Comparison of ENCODE assay signal across 8 mouse cellular contexts in genomic region chr10:70098626-70099025, GRCm38 (mm10). TPM values are rescaled to one million over a fixed set of nuclear protein-coding genes. Genes with fewer than 3 reads are reported as not detected.
A peak's percentile ranks its signal among the peaks of the same experiment; 100 is the strongest.
DNase-seq lines count a peak whose midpoint lies in the region; ATAC-seq and TF ChIP-seq lines count a peak whose summit lies in the region.

No protein-coding gene starts in this region.

- DNase-seq in kidney, postnatal 14 days: no peak
- peak; percentile 33 for DNase-seq in neural tube, embryonic 10.5 days (ENCODE audit: extremely low spot score, low spot score)
- no peak for DNase-seq in spleen, adult 18-20 months
- DNase-seq in adrenal gland, adult 2 months: no peak
- DNase-seq in left cerebral cortex, adult 11 months (ENCODE audit: low spot score): no peak

- peaks cover 19% of the 10 kb centered on the region for H3K4me1 ChIP-seq in kidney, embryonic 14.5 days (ENCODE audit: control insufficient read depth, insufficient read depth, low read length)
- peaks cover 14% of the 10 kb centered on the region for H3K4me1 ChIP-seq in bone marrow macrophage, adult 2 months (ENCODE audit: control insufficient read depth, insufficient read depth, low read length)
- H3K4me1 ChIP-seq in hindbrain, embryonic 16.5 days (ENCODE audit: control insufficient read depth, insufficient read depth, low read depth, low read length): peaks cover 20% of the 10 kb centered on the region

- no peak for TF ChIP-seq POLR2A in bone marrow macrophage, adult 2 months (IDR thresholded peaks at IDR 0.05; ENCODE audit: borderline replicate concordance, low read depth, low read length)

- H3K4me2 ChIP-seq in kidney, embryonic 14.5 days (replicated peaks; ENCODE audit: low read depth, low read length): peak overlapping the region; percentile 90
- peak overlapping the region; percentile 57 for H3K4me2 ChIP-seq in hindbrain, embryonic 16.5 days (ENCODE audit: low read length)

- no peak overlapping the region for H3K27ac ChIP-seq in kidney, embryonic 14.5 days (ENCODE audit: low read depth, low read length)
- H3K27ac ChIP-seq in bone marrow macrophage, adult 2 months (ENCODE audit: insufficient read depth, low read depth, low read length): no peak overlapping the region
- peak overlapping the region; percentile 80 for H3K27ac ChIP-seq in hindbrain, embryonic 16.5 days (ENCODE audit: low read depth, low read length)

- H3K27me3 ChIP-seq in kidney, embryonic 14.5 days (ENCODE audit: control insufficient read depth, insufficient read depth, low read length): no peaks in the 10 kb centered on the region
- no peaks in the 10 kb centered on the region for H3K27me3 ChIP-seq in hindbrain, embryonic 16.5 days (replicated peaks; ENCODE audit: control insufficient read depth, insufficient read depth, low read length)

- ATAC-seq in kidney, embryonic 14.5 days (ENCODE audit: low FRiP score, low TSS enrichment): no peak
- no peak for ATAC-seq in hindbrain, embryonic 16.5 days

- H3K9me3 ChIP-seq in kidney, embryonic 14.5 days (ENCODE audit: control insufficient read depth, low read length): peaks cover 8% of the 10 kb centered on the region
- H3K9me3 ChIP-seq in hindbrain, embryonic 16.5 days (ENCODE audit: control insufficient read depth, low read length): no peaks in the 10 kb centered on the region

- peak overlapping the region; percentile 94 for H3K4me3 ChIP-seq in kidney, embryonic 14.5 days (ENCODE audit: low read length)
- peak overlapping the region; percentile 80 for H3K4me3 ChIP-seq in bone marrow macrophage, adult 2 months (ENCODE audit: insufficient read depth, low read length)
- peak overlapping the region; percentile 81 for H3K4me3 ChIP-seq in hindbrain, embryonic 16.5 days (ENCODE audit: low read length)

- TF ChIP-seq CTCF in bone marrow macrophage, adult 2 months (IDR thresholded peaks at IDR 0.05; ENCODE audit: low read depth, low read length): no peak

- WGBS in kidney, embryonic 14.5 days: 2% methylated on average over 6 of the region's 6 CpGs
- 5% methylated on average over 6 of the region's 6 CpGs for WGBS in hindbrain, embryonic 16.5 days

- H3K9ac ChIP-seq in kidney, embryonic 14.5 days (ENCODE audit: low read depth, low read length): peak overlapping the region; percentile 91
- peak overlapping the region; percentile 89 for H3K9ac ChIP-seq in hindbrain, embryonic 16.5 days (ENCODE audit: low read depth, low read length)

- peaks cover 10% of the 10 kb centered on the region; the same call in 1 of the 2 replicates for H3K36me3 ChIP-seq in kidney, embryonic 14.5 days (ENCODE audit: control insufficient read depth, insufficient read depth, low read length)
- 0 out of 2 replicates have a peak, but pooled peaks cover 2% of the 10 kb centered on the region for H3K36me3 ChIP-seq in hindbrain, embryonic 16.5 days (ENCODE audit: control insufficient read depth, insufficient read depth, low read length)

RNA-seq across cellular contexts. Expression of gene Ccdc6, which starts 1.7 kb away (rescaled TPM):
- polyA plus RNA-seq in kidney, embryonic 14.5 days (2014; fragmentation: Nextera tagmentation; extraction: Ambion mirVana): 36.4 and 39.6 TPM in 2 replicates
- 30.5 and 33.8 TPM in 2 replicates for polyA plus RNA-seq in bone marrow macrophage, adult 2 months (2012; ENCODE audit: insufficient read depth, insufficient read length, missing spikeins)
- polyA plus RNA-seq in hindbrain, embryonic 16.5 days (2015; fragmentation: Nextera tagmentation; extraction: Ambion mirVana): 18.6 and 23.0 TPM in 2 replicates
- total RNA-seq in adrenal gland, adult 2 months (2021): 10 to 100 TPM; 42.0 to 94.0 TPM
- 19.7 and 22.0 TPM in 2 replicates for polyA plus RNA-seq in adrenal gland, adult 2 months (2012; rRNA removed)
